Mouse (Mus musculus): ENCODE measurements around the gene Fndc3b. TPM values are rescaled to one million over a fixed set of nuclear protein-coding genes. Genes with fewer than 3 reads are reported as not detected.

Gene Fndc3b
- polyA plus RNA-seq, 1 experiment from 2014 or later = 39.5 TPM

GRCm38 (mm10) chr3:27503279-27504038, 207.6 kb downstream of the Fndc3b start:
- WGBS = 87% methylated on average over 7 of the region's 7 CpGs
- H3K27ac ChIP-seq = no peak overlapping the region
- no peak overlapping the region for H3K9ac ChIP-seq
- H3K4me3 ChIP-seq = no peak overlapping the region
- peaks cover 79% of the 10 kb centered on the region for H3K36me3 ChIP-seq
- ATAC-seq (ENCODE audit: insufficient number of reproducible peaks, low FRiP score, low TSS enrichment, low read depth) = no peak
- H3K27me3 ChIP-seq = no peaks in the 10 kb centered on the region
- H3K4me2 ChIP-seq = no peak overlapping the region
- H3K4me1 ChIP-seq = no peaks in the 10 kb centered on the region
- H3K9me3 ChIP-seq = no peaks in the 10 kb centered on the region

GRCm38 (mm10) chr3:27495296-27496073, 215.6 kb downstream of the Fndc3b start:
- Histone ChIP-seq H3K4me3 (no peak overlapping the region), H3K9me3 (no peaks in the 10 kb centered on the region), H3K36me3 (peaks cover 64% of the 10 kb centered on the region), H3K27me3 (no peaks in the 10 kb centered on the region), H3K4me1 (no peaks in the 10 kb centered on the region), H3K9ac (no peak overlapping the region), H3K4me2 (no peak overlapping the region), H3K27ac (no peak overlapping the region)
- ATAC-seq (ENCODE audit: insufficient number of reproducible peaks, low FRiP score, low TSS enrichment, low read depth) = no peak
- 85% methylated on average over 14 of the region's 14 CpGs for WGBS

- no peak overlapping the region for H3K9ac ChIP-seq
- no peak for ATAC-seq (ENCODE audit: insufficient number of reproducible peaks, low FRiP score, low TSS enrichment, low read depth)
- H3K4me3 ChIP-seq = no peak overlapping the region
- H3K27ac ChIP-seq = no peak overlapping the region
- H3K4me1 ChIP-seq = no peaks in the 10 kb centered on the region
- H3K36me3 ChIP-seq = peaks cover 61% of the 10 kb centered on the region
- H3K9me3 ChIP-seq = no peaks in the 10 kb centered on the region
- no peak overlapping the region for H3K4me2 ChIP-seq
- no peaks in the 10 kb centered on the region for H3K27me3 ChIP-seq
- 79% methylated on average over 6 of the region's 6 CpGs for WGBS
Observed at GRCm38 (mm10) chr3:27494698-27495097, 216.4 kb downstream of the Fndc3b start.

- ATAC-seq (ENCODE audit: insufficient number of reproducible peaks, low FRiP score, low TSS enrichment, low read depth) = no peak
- Histone ChIP-seq H3K9ac (no peak overlapping the region), H3K9me3 (no peaks in the 10 kb centered on the region), H3K27ac (no peak overlapping the region), H3K27me3 (no peaks in the 10 kb centered on the region), H3K4me1 (no peaks in the 10 kb centered on the region), H3K4me3 (no peak overlapping the region), H3K4me2 (no peak overlapping the region), H3K36me3 (peaks cover 55% of the 10 kb centered on the region)
- 77% methylated on average over 8 of the region's 8 CpGs for WGBS
Observed at GRCm38 (mm10) chr3:27494066-27494465, 217.0 kb downstream of the Fndc3b start.

GRCm38 (mm10) chr3:27491821-27492220, 219.3 kb downstream of the Fndc3b start:
- no peak for ATAC-seq (ENCODE audit: insufficient number of reproducible peaks, low FRiP score, low TSS enrichment, low read depth)
- Histone ChIP-seq H3K4me2 (no peak overlapping the region), H3K36me3 (peaks cover 51% of the 10 kb centered on the region)

GRCm38 (mm10) chr3:27491367-27491766, 219.7 kb downstream of the Fndc3b start:
- WGBS = 92% methylated on average over 8 of the region's 8 CpGs
- H3K4me2 ChIP-seq = no peak overlapping the region
- no peak for ATAC-seq (ENCODE audit: insufficient number of reproducible peaks, low FRiP score, low TSS enrichment, low read depth)
- H3K4me3 ChIP-seq = no peak overlapping the region
- no peak overlapping the region for H3K9ac ChIP-seq
- H3K36me3 ChIP-seq = peaks cover 49% of the 10 kb centered on the region
- H3K27me3 ChIP-seq = no peaks in the 10 kb centered on the region
- H3K9me3 ChIP-seq = no peaks in the 10 kb centered on the region
- no peak overlapping the region for H3K27ac ChIP-seq
- no peaks in the 10 kb centered on the region for H3K4me1 ChIP-seq

More at GRCm38 (mm10) chr3:27491821-27492220, 219.3 kb downstream of the Fndc3b start:
- no peaks in the 10 kb centered on the region for H3K9me3 ChIP-seq
- no peaks in the 10 kb centered on the region for H3K4me1 ChIP-seq
- 86% methylated on average over 6 of the region's 6 CpGs for WGBS
- no peak overlapping the region for H3K4me3 ChIP-seq
- no peak overlapping the region for H3K9ac ChIP-seq
- no peak overlapping the region for H3K27ac ChIP-seq
- H3K27me3 ChIP-seq = no peaks in the 10 kb centered on the region

- no peak overlapping the region for H3K9ac ChIP-seq
- 82% methylated on average over 9 of the region's 9 CpGs for WGBS
- ATAC-seq (ENCODE audit: insufficient number of reproducible peaks, low FRiP score, low TSS enrichment, low read depth) = no peak
- H3K9me3 ChIP-seq = no peaks in the 10 kb centered on the region
- no peaks in the 10 kb centered on the region for H3K27me3 ChIP-seq
- H3K4me2 ChIP-seq = no peak overlapping the region
- no peak overlapping the region for H3K4me3 ChIP-seq
- H3K27ac ChIP-seq = no peak overlapping the region
- no peaks in the 10 kb centered on the region for H3K4me1 ChIP-seq
- peaks cover 52% of the 10 kb centered on the region for H3K36me3 ChIP-seq
Observed at GRCm38 (mm10) chr3:27490891-27491290, 220.2 kb downstream of the Fndc3b start.

GRCm38 (mm10) chr3:27489550-27489949, 221.6 kb downstream of the Fndc3b start:
- Histone ChIP-seq H3K4me1 (no peaks in the 10 kb centered on the region), H3K9ac (no peak overlapping the region), H3K36me3 (peaks cover 60% of the 10 kb centered on the region), H3K27me3 (no peaks in the 10 kb centered on the region), H3K27ac (no peak overlapping the region), H3K4me3 (no peak overlapping the region), H3K9me3 (no peaks in the 10 kb centered on the region), H3K4me2 (no peak overlapping the region)
- ATAC-seq (ENCODE audit: insufficient number of reproducible peaks, low FRiP score, low TSS enrichment, low read depth) = no peak
- 69% methylated on average over 6 of the region's 6 CpGs for WGBS

- Histone ChIP-seq H3K9me3 (no peaks in the 10 kb centered on the region), H3K27ac (no peak overlapping the region), H3K4me3 (no peak overlapping the region), H3K4me1 (peaks cover 4% of the 10 kb centered on the region; the same call in 1 of the 2 replicates), H3K4me2 (no peak overlapping the region), H3K27me3 (no peaks in the 10 kb centered on the region), H3K9ac (no peak overlapping the region), H3K36me3 (peaks cover 49% of the 10 kb centered on the region)
- 88% methylated on average over 4 of the region's 4 CpGs for WGBS
- ATAC-seq (ENCODE audit: insufficient number of reproducible peaks, low FRiP score, low TSS enrichment, low read depth) = no peak
Observed at GRCm38 (mm10) chr3:27485141-27485540, 226.0 kb downstream of the Fndc3b start.

- Histone ChIP-seq H3K27ac (no peak overlapping the region), H3K9me3 (no peaks in the 10 kb centered on the region), H3K9ac (no peak overlapping the region), H3K4me2 (no peak overlapping the region), H3K4me1 (peaks cover 8% of the 10 kb centered on the region), H3K27me3 (no peaks in the 10 kb centered on the region), H3K36me3 (peaks cover 47% of the 10 kb centered on the region), H3K4me3 (no peak overlapping the region)
- WGBS = 56% methylated on average over 3 of the region's 3 CpGs
- ATAC-seq (ENCODE audit: insufficient number of reproducible peaks, low FRiP score, low TSS enrichment, low read depth) = no peak
Observed at GRCm38 (mm10) chr3:27484698-27485097, 226.4 kb downstream of the Fndc3b start.

GRCm38 (mm10) chr3:27483762-27484161, 227.3 kb downstream of the Fndc3b start:
- 89% methylated on average over 10 of the region's 10 CpGs for WGBS
- Histone ChIP-seq H3K4me1 (peaks cover 17% of the 10 kb centered on the region), H3K4me2 (no peak overlapping the region), H3K4me3 (no peak overlapping the region), H3K27ac (no peak overlapping the region), H3K36me3 (peaks cover 47% of the 10 kb centered on the region), H3K27me3 (no peaks in the 10 kb centered on the region), H3K9me3 (no peaks in the 10 kb centered on the region), H3K9ac (no peak overlapping the region)
- ATAC-seq (ENCODE audit: insufficient number of reproducible peaks, low FRiP score, low TSS enrichment, low read depth) = no peak

- 87% methylated on average over 3 of the region's 3 CpGs for WGBS
- Histone ChIP-seq H3K27me3 (no peaks in the 10 kb centered on the region), H3K27ac (no peak overlapping the region), H3K4me3 (no peak overlapping the region), H3K9ac (no peak overlapping the region), H3K9me3 (no peaks in the 10 kb centered on the region), H3K36me3 (peaks cover 48% of the 10 kb centered on the region), H3K4me2 (no peak overlapping the region), H3K4me1 (peaks cover 18% of the 10 kb centered on the region)
- no peak for ATAC-seq (ENCODE audit: insufficient number of reproducible peaks, low FRiP score, low TSS enrichment, low read depth)
Observed at GRCm38 (mm10) chr3:27483321-27483720, 227.8 kb downstream of the Fndc3b start.
